Mouse (Mus musculus) Patski (cell line): ENCODE measurements around the gene Foxred2. TPM values are rescaled to one million over a fixed set of nuclear protein-coding genes. Genes with fewer than 3 reads are reported as not detected.

Experiments used
- ATAC-seq: fragments of 100-300 bp; one replicate; pipeline ENCODE4 v1.8.0; 2021
- CTCF ChIA-PET: fragments of 350-600 bp; sonication (Branson Sonifier 250); formaldehyde crosslinking; loops from one replicate; lab custom pipeline; 2022; ENCODE audit warnings: inconsistent platforms; lab: Charles Lee
- POLR2A ChIA-PET: fragments of 350-600 bp; sonication (Branson Sonifier 250); formaldehyde crosslinking; loops from one replicate; lab custom pipeline; 2022; ENCODE audit warnings: antibody characterized with exemption, inconsistent platforms; lab: Charles Lee
- DNase-seq: peaks from one replicate; pipeline ENCODE4 v3.0.0-alpha.2; 2011; ENCODE audit warnings: low read depth, low spot score
- H3K27me3 ChIP-seq: fragments of 371-371 bp; one replicate; pipeline ENCODE4 v1.5.1; 2021
- CTCF ChIP-seq: fragments of 100-300 bp; IDR thresholded peaks from one replicate; pipeline ENCODE4 v1.5.1; 2021
- in situ Hi-C: fragments of 300-500 bp; cut with MboI; formaldehyde crosslinking; loops from 3 replicates; pipeline ENCODE4 v1.11.1; 2018; ENCODE audit warnings: low pct_unique_long_range_greater_than_20kb, mixed read lengths
- polyA plus RNA-seq: library from polyadenylated mRNA; unstranded; gene quantifications from one replicate; pipeline ENCODE4 v1.2.3, GENCODE M21; 2021

Gene Foxred2
- polyA plus RNA-seq, 1 experiment from 2014 or later = 16.1 TPM

DNA sequence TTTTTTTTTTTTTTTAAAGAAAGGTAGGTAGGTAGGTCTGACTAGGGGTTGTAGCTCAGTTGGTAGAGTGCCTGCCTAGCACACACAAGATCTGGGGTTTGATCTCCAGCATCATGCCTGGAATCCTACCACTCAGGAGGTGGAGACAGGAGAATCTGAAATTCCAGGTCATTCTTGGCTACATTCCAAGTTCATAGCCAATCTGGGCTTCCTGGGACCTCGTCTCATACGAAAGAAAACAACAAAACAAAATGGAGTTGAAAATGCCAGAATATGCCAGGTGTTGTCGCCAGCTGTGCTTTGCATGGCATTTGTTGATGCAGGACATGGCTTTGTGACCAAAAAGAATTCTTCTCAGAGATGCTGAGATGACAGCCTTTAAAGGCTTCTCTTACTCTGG lies 23.3 kb downstream of the Foxred2 start:
- ChIA-PET POLR2A (interaction anchor here (0.6 to 1.0 kb wide), 4 partner anchors 34 to 314 kb away, joined by 3 read pairs; no protein-coding TSS in a partner anchor), CTCF (interaction anchor here (0.5 to 3.1 kb wide), 9 partner anchors 11 to 306 kb away, joined by 3 to 11 read pairs (median 5); partner anchors contain the start of gene Foxred2)
- in situ Hi-C loops = loop anchor here (5.0 kb wide), 1 partner anchor 239 kb away; the partner anchor contains the start of gene Ift27
- no peak for TF ChIP-seq CTCF
- ATAC-seq (no peak), DNase-seq (no peak)
- H3K27me3 ChIP-seq = no peaks in the 10 kb centered on the region

DNA sequence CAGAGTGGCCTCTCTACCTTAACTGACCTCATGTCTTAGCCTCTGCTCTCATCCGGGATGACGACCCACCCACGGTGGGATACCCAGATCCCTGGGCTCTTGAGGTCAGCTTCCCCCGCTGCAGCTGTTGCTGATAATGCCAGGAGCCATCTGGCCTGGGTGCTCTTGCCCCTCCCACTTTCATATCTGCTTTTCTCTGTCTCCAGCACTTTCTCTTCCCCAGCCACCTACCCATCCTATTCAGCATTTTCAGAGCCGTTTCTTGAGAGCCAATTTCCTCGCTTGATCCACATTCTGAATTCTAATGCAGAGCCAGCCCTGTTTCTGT lies 24.9 kb downstream of the Foxred2 start:
- DNase-seq (no peak), ATAC-seq (no peak)
- H3K27me3 ChIP-seq = no peaks in the 10 kb centered on the region
- POLR2A ChIA-PET = interaction anchor here (0.7 kb wide), 1 partner anchor 459 kb away, joined by 5 read pairs; no protein-coding TSS in a partner anchor
- no peak for TF ChIP-seq CTCF
- CTCF ChIA-PET = interaction anchor here (1.3 kb wide), 1 partner anchor 14 kb away, joined by 4 read pairs; no protein-coding TSS in a partner anchor
- in situ Hi-C loops = loop anchor here (5.0 kb wide), 1 partner anchor 241 kb away; the partner anchor contains the start of gene Ift27

DNA sequence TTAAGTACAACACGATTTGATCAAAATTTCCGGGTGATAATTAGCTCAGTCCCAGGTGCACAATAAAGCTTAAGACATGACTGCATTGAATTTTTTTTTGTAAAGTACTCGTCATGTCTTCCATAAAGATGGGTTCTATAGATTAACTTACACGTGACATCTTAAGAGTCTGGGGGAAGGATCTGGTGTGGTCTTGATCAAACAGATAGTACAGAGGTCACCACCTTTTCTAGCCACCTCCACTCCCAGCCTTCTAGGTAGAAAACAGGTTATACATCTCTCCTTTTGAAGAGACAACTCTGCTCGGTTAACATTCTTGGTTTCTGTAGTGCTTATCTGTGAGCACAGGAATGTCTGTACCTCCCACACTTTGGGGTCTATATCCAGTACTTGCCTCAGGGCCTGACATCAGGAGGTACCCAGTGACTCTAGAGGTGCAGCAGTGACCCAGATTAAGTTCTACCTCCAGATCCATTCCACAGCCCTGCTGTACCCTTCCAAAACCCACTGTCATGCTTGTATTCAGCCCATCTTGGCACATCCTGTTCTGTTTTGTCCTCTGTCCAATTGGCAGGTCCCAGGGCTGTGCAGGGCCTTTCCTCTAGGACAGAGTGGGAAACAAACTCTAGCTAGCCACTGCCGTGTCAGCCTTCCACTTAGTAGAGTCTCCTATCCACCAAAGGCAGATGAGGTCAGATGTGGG lies 25.4 kb downstream of the Foxred2 start:
- no peak for ATAC-seq

DNA sequence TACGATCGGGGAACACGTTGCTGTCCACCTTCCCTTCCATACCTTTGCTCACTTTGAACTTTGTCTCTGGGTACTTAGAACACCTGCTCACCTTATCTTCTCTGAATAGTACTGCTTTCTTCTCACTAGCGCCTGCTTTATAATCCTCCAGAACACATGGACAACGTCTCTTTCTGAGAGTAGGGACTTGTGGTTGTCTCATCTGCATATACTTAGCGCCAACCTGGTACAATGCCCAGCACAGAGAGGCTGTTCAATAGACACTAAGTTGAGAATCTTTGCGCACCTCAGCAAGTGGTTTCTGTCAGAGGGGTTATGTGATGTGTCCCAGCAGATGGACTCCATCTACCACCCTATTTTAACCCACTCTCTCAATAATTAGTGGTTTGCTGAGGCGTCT lies 26.7 kb downstream of the Foxred2 start:
- in situ Hi-C loops = loop anchor here (5.0 kb wide), 1 partner anchor 242 kb away; the partner anchor contains the start of gene Ift27
- ChIA-PET POLR2A (no interaction called here), CTCF (no interaction called here)
- H3K27me3 ChIP-seq = no peaks in the 10 kb centered on the region
- ATAC-seq (no peak), DNase-seq (no peak)
- no peak for TF ChIP-seq CTCF

More for the DNA sequence above, 25.4 kb downstream of the Foxred2 start:
- CTCF ChIA-PET = no interaction called here
- POLR2A ChIA-PET = interaction anchor here (0.6 to 0.7 kb wide), 2 partner anchors 33 to 459 kb away, joined by 3 to 5 read pairs; no protein-coding TSS in a partner anchor
- TF ChIP-seq CTCF = no peak
- H3K27me3 ChIP-seq = no peaks in the 10 kb centered on the region
- DNase-seq = no peak
- in situ Hi-C loops = loop anchor here (5.0 kb wide), 1 partner anchor 241 kb away; the partner anchor contains the start of gene Ift27

DNA sequence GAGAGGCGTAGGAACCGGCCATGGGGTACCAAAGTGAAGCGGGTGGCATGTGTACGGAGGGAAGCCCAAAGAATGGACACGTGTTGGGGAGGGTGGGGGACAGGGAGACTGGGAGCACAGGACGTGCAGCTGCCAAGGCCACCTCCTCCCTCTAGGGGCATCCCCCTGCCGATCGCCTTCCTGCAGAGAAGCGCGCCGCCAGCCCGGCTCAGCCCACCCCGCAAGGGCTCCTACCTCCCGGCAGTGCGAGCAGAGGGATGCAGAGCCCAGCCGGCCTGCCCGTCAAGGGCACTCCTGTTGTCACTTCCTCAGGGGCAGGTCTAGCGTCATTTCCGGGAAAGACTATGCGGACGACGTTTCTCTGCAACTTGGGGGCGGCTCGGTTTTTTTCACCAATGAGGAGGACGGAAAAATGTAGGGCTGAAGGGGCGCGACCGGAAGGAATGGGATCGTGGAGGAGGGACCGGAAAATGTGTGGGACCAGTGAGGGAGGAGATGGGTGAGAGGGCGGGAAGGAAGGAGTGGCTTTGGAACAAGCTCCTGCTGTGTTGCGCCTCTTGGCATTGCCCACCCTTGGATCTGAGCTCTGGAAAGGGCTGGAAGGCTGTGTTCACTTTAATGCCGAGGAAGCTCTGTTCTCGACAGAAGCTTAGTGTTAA lies 27.7 kb downstream of the Foxred2 start, which contains the start of gene Txn2:
TSS of gene Txn2 (minus strand) at position 334 of the 659 bp plus-strand sequence.
- ChIA-PET CTCF (interaction anchor here (0.6 kb wide), 1 partner anchor 12 kb away, joined by 3 read pairs; no protein-coding TSS in a partner anchor), POLR2A (no interaction called here)
- no peaks in the 10 kb centered on the region for H3K27me3 ChIP-seq
- peak; percentile 85 for DNase-seq
- in situ Hi-C loops = no loop called here
- peak; percentile 82 for ATAC-seq
- no peak for TF ChIP-seq CTCF

DNA sequence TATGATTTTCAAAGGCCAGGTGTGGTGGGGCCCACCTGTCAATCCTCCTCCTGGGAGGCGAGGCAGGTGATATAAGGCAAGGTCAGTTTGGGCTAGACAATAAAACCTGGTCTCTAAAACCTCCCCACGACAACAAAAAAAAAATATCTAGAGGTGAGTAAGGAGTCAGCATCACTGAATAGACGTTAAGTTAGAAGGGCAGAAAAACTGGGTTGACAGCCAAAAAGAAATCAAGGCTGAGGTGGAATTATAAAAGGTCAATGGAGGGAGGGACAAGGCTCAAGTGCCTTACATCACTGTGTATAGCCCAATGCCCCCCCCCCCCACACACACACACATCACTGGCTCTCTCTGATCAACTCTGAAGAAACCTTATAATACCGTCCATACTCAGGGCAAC lies 28.4 kb downstream of the Foxred2 start:
- ChIA-PET CTCF (no interaction called here), POLR2A (no interaction called here)
- no peaks in the 10 kb centered on the region for H3K27me3 ChIP-seq
- ATAC-seq (no peak), DNase-seq (no peak)
- no peak for TF ChIP-seq CTCF
- in situ Hi-C loops = no loop called here

DNA sequence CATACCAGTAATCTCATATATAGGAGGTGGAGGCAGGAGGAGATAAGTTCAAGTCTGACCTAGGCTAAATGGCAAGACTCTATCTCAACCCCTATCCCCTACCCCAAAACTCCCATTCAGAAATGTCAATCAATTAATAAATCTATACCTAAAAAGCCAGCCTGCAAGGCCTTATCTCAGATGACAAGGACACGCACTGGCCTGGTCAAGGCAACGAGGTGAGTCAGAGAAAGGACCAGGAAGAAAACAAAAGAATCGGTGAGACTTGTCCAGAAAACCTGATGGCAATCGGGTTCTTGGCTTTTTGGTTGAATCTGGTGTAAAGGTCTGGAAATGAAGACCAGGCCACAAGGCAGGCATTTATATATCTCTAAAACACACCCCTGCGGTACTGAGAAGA lies 29.6 kb downstream of the Foxred2 start:
- no peak for ATAC-seq
- CTCF ChIA-PET = no interaction called here
- no peaks in the 10 kb centered on the region for H3K27me3 ChIP-seq
- TF ChIP-seq CTCF = no peak
- DNase-seq = no peak
- POLR2A ChIA-PET = no interaction called here
- in situ Hi-C loops = no loop called here

DNA sequence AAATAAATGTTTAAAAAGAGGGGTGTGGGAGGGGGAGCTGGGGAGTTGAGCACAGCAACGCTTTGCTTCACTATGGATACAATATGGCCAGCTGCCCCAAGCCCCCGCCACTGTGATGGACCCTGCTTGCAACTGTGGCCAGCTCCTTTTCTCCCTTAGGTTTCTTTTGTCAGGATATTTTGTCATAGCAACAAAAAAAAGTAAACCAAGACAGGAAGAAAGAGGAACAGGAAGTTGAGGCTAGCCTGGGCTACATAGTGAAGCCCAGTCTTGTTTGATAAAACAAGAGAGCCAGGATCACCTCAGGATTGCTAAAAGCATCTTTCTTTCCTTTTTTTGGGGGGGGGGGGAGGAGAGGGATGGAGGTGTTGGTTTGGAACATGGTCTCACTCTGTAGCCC lies 31.3 kb downstream of the Foxred2 start:
- ChIA-PET POLR2A (interaction anchor here (0.7 kb wide), 1 partner anchor 694 kb away, joined by 5 read pairs; no protein-coding TSS in a partner anchor), CTCF (interaction anchor here (1.5 kb wide), 1 partner anchor 9 kb away, joined by 3 read pairs; no protein-coding TSS in a partner anchor)
- in situ Hi-C loops = no loop called here
- H3K27me3 ChIP-seq = no peaks in the 10 kb centered on the region
- no peak for DNase-seq
- no peak for TF ChIP-seq CTCF
- ATAC-seq = no peak

DNA sequence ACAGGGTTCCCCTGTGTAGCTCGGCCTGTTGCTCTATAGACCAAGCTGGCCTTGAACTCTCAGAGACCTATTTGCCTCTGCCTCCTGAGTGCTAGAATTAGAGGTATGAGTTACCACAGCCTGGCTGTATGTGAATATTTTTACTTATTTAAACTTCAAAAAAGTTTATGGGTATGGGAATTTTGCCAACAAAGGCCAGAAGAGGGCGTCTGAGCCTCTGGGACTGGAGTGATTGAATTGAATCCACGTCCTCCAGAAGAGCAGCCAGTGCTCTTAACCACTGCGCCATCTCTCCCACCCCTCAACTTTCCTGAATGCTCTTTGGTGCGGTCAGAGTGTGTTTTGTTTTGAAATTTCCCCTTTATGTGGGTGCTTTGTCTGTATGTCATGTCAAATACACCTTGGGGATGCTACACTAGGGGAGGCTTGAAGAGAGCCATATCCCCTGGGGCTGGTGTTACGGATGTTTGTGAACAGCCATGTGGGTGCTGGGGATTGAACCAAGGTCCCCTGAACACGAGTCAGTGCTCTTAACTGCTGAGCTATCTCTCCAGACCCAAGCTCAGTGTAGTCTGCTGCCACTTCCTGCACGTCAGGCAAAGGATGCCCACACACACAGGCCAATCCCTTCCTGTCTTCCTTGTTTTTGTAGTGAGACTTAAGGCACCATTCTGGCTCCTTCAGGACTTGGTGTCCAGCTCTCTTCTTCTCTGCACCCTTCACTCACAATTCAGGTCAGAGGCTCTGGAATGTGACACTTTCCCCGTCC lies 33.1 kb downstream of the Foxred2 start:
- no peaks in the 10 kb centered on the region for H3K27me3 ChIP-seq
- peak; percentile 48 for TF ChIP-seq CTCF
- CTCF ChIA-PET = interaction anchor here (1.3 kb wide), 1 partner anchor 9 kb away, joined by 3 read pairs; no protein-coding TSS in a partner anchor
- DNase-seq = no peak
- no peak for ATAC-seq
- POLR2A ChIA-PET = interaction anchor here (0.7 kb wide), 1 partner anchor 121 kb away, joined by 3 read pairs; no protein-coding TSS in a partner anchor
- in situ Hi-C loops = no loop called here

DNA sequence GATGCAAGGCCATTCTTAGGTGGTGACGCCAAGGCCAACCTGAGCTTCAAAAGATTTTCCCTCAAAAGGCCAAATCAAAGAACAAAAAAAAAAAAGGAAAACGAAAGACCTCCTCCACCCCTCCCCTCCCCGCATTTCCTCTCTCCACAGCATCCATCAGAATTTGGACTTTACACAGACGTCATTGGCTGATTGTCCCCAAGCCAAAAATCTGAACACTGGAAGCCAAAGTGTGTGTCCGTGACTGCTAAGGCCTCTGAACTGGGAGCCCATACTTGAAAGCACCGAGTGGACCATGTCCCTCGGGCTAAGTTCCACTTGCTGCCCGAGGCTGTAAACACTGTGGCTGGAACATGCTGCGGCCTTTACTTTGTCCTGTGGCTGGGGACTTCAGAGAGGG lies 33.8 kb downstream of the Foxred2 start:
- no peak for ATAC-seq
- no peak for DNase-seq
- in situ Hi-C loops = no loop called here
- TF ChIP-seq CTCF = no peak
- POLR2A ChIA-PET = interaction anchor here (0.7 kb wide), 1 partner anchor 121 kb away, joined by 3 read pairs; no protein-coding TSS in a partner anchor
- CTCF ChIA-PET = interaction anchor here (0.9 to 1.3 kb wide), 2 partner anchors 9 to 316 kb away, joined by 3 read pairs; no protein-coding TSS in a partner anchor
- no peaks in the 10 kb centered on the region for H3K27me3 ChIP-seq
